Mouse (Mus musculus): ENCODE measurements around the gene Tnrc18.

Tnrc18 gene

DNA sequence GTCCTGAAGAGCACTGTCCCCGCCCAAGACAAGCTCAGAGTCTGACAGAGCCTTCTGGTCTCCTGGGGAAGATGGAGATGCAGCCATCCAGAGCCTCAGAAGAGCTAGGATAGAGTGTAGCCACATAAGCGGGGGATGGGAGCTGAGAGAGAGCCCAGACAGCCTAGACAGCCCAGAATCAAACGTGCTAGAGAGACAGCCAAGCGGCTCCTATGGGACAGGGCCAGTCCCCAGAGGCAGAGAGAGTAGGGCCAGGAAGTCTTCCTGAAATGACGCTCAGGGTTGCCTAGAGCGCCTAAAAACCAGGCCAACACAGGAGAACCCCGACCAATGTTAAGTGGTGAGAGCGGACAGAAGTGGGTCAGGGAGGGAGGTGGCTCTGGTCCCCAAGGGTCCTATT is 39.3 kb downstream of the Tnrc18 start:
- no peak for DNase-seq (ENCODE audit: low read depth, low spot score)

DNA sequence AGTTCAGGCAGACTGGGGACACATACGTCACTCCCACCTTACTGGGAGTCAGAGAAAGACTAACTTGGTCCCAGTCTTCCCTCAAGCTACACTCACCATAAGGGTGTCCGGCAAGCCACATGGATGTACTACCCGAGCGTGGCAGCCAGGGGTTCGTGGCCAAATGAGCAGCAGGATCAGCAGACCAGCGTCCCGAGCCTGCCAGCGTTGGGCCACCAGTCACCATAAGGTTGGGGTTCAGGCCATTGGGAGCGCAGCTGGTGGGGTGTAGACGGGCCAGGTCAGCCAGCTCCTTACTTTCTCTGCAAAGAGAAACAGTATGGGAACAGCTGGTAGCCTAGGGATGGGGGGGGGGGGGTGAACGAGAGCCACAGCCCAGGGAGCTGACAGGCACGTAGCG is 41.4 kb downstream of the Tnrc18 start:
- DNase-seq (ENCODE audit: low read depth, low spot score), result no peak

DNA sequence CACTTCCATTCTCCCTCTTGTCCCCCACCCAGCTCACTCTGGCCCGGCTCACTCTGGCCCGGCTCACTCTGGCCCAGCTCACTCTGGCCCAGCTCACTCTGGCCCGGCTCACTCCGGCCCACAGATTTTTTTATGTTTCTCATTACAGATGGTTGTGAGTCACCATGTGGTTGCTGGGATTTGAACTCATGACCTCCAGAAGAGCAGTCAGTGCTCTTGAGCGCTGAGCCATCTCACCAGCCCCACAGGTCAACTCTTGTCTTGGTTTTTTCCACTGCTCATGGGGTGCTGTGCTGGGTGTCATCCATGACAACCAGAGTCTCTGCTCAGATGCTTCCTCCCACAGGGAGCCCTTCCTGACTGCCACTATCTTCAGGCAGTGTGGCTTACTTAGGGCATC is 42.7 kb downstream of the Tnrc18 start:
- no peak for DNase-seq (ENCODE audit: low read depth, low spot score)

DNA sequence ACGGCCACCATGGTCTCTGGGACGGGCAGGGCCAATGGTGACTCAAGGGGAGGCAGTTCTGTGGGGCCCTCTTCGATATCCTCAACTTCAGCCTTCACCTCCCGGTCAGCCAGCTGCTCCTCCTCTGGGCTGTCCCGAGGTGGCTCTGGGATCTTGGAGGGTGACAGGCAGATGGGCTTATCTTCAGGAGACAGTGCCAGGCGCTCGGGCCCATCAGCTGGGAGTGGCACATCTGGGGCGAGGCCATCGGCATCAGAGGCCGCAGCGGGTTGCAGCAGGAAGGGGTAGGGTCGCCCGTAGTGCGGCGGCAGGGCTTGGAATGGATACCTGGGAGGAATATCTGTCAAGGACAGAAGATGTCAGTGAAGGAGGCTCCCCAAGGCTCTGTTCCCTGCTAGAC is 45.5 kb downstream of the Tnrc18 start:
- no peak for DNase-seq (ENCODE audit: low read depth, low spot score)

DNA sequence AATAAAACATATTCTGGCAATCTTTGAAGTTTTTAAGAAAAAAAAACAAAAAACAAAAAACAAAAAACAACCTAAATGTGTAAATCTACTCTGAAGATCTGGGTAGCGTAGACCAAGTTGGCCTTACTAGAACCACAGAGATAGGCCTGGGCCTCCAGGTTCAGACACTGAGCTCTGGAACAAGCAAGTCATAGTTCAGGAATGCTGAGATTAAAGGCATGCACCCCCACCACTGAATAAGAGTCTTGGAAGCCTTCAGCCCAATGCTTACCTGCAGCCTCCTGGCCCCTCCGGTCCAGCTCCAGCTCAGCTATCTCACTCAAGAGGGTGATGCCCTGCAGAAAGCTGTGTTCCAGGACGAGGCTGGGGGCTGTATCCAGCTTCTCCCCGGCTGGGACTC is 46.4 kb downstream of the Tnrc18 start:
- DNase-seq (ENCODE audit: low read depth, low spot score), result no peak

DNA sequence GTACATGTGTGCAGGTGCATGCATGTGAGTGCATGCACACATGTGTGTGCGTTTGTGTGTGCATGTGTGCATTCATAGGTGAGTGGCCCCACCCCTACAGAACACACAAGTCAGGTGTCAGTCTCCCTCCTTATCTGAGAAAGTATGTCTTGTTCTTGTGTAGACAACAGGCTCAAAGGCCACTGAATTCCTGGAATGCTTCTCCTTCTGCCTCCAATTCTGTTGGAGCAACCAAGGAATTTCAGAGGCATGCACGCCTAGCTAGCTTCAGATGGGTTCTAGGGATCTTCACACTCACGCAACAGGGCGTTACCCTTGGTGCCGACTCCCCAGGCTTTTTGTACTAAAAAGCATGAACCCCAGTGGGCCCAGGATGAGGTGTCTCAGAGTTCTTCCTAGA is 47.8 kb downstream of the Tnrc18 start:
- no peak for DNase-seq (ENCODE audit: low read depth, low spot score)

DNA sequence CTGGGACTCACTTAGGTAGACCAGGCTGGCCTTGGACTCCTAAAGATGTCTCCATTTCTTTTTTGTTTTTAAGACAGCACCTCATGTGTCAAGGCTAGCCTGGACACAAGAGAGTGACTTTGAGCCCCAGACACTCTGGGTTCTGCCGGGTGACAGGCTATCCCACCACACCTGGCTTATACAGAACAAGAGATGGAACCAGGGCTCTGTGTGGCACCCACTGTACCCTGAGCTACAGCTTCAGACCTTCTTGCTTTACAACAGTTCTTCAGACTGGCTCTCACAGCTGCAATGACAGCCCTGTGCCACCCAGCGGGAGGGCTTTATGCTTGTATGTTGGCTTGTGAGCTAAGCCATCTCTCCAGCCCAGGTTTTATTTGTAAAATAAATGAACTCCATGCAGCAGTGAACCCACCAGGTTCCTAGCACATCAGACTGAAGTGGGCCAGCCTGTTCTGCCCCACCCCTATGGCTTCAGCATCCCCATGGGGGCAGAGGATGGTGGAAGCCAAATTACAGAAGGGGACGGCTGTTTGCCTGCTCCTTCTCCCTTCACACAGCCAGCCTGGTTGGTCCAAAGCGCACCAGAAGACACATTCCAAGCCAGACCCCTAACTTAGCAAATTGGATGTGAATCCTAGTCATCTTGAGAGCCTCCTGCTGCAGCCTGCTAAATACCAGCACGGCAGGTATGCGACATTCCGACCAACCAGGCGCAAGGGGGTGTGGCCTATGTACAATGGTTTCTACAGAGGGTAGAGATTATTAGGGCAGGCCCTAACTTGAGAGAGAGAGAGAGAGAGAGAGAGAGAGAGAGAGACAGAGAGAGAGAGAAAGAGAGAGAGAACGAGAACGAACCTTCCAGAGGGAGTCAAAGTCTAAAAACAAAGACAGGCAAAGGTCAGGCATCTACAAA is 48.9 kb downstream of the Tnrc18 start:
- DNase-seq (ENCODE audit: low read depth, low spot score), result no peak

DNA sequence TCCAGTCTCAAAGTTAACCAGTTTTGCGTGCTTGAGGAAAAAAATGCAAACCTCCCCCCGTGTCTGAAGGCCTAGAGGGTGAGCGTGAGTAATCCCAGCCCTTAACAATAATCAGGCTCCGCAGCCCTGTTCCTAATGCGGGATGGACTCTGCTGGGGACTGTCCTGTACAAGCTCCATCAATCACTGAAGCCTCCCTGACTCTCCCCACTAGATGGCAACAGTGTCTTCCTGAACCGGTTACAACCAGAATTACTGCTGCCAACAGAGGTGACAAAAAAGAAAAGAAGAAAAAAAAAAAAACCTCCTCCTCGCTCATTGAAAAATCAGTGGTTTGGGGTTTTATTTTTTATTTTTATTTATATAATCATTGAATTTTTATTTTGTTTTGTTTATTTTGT is 49.5 kb downstream of the Tnrc18 start:
- DNase-seq (ENCODE audit: low read depth, low spot score), result peak; percentile 60

DNA sequence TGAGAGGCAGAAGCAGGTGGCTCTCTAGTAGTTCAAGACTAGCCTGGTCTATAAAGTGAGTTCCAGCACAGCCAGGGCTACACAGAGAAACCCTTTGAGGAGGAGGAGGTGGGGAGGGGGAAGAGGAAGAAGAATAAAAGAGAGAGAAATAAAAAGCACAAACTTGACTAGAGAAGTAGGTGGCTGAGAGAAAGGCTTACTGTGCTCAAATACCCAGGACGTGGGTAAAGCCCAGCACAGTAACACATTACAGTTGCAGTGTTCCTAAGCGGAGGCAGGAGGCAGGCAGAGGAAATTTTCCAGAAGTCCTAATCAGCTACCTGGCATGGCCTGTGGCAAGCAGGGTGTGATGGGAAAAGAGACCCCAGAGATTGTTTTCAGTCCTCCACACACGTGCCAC is 50.8 kb downstream of the Tnrc18 start:
- no peak for DNase-seq (ENCODE audit: low read depth, low spot score)

DNA sequence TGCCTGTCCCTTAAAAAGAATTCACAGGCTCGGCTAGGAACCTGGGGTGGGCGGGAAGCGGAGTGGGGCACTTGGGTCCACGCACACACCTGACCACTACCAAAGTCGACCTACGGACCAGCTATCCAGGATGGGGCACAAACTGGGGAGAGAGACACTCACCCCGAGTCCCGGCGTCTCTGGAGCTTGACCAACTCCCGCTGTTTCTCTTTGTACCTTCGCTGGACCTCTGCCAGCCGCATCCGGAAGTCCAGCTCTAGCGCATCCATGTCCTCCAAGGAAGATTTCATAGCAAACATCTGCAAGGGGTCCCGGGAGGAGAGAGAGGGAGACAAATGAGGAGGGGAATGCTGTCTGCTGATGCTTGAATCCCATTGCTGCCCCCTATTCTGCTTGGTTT is 52.6 kb downstream of the Tnrc18 start:
- no peak for DNase-seq (ENCODE audit: low read depth, low spot score)

DNA sequence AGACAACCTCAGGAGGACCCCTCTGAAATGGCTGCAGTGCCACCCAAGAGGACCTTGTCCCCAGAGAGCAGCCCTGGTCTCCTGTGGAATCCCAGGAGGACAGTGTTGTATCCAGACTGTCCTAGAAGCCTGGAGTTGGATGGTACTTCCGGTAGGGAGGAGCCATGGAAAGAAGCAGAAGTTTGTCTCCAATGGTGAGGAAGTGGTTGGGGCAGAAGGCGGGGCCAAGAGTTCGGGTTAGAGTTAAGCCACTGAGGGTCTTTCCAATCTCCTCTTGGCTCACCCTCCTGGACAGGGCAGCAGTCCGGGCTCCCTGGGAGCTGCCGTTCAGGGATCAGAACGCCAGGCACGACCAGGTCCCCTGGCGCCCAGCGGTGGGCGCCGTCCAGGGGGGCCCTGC is 53.2 kb downstream of the Tnrc18 start:
- DNase-seq (ENCODE audit: low read depth, low spot score), result no peak

DNA sequence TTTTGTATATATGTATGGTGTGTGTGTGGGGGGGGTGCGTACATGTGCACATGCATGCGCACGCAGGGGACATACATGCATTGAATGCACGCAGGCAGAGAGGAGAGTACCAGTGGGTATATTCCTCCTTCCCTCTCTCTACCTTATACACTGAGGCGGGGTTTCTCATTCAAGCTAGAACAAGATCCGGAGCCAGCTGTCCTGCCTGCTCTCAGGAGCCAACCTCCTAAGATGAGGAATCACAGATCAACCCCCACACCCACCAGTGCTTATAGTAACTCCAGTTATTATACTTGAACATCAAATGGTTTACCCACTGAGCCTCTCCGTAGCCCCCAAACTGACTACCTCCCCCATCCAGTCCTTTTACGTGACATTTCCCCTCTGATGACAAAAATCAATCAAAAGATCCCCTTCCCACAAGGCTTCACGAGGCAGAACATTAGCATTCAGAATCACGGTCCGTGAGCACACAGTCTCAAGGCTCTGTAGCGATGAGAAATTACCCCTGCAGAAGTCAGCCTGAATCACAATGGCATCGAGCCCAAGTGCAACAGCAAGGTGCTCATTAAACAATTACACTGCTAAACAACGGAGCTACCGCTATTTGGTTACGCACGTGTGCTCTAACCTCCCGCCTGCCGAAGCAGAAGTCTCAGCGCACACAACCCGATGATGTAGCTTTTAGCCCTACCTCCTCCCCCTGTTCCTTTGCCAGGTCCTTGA is 55.2 kb downstream of the Tnrc18 start:
- DNase-seq (ENCODE audit: low read depth, low spot score), result no peak

DNA sequence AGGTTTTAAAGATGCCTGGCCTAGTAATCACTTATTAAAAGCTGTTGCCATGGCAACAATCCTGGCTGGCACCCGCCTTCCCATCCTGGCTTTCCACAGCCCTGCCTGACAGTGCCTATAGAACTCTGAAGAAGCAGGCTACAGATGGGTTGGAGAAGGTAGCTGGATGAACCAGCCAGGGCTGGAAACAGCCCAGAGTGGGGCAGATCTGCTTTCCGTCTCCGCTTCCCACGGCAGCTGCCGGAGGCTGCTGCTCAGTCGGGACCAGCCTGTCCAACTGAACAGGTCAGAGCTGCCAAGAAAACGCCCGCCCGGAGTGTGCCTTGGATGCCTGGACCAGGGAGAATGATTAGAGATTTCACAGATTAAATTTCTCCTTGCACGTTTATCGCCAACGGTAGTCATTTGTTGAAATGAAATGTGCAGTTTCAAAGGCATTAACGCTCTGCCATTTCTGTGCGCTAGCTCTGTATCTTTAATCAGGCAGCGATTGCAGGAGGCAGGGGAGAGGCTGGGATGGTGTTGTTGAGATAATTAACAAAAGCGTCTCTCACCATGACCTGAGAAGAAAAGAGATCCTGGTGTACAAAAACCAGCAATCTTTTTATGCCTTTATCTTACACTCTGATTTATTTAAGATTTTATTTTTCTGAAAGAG is 56.0 kb downstream of the Tnrc18 start:
- no peak for DNase-seq (ENCODE audit: low read depth, low spot score)

DNA sequence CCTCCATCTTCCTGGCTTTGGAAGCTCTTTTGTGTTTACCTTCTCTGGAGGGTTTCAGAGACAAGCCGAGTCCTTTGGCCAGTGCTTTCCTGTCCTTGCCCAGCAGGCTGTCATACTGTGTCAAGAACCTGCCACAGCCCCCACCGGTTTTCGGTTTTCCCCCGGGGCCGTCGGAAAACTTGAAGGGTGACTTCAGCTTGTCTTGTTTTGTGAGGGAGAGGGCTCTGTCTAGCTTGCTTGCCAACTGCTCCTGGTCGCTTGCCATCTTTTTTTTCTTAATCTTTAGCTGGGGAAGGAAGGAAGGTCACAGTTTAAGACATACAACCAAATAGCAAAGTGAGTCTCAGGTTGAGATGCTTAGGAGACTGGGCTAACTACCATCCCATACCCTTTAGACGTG is 57.7 kb downstream of the Tnrc18 start:
- no peak for DNase-seq (ENCODE audit: low read depth, low spot score)

DNA sequence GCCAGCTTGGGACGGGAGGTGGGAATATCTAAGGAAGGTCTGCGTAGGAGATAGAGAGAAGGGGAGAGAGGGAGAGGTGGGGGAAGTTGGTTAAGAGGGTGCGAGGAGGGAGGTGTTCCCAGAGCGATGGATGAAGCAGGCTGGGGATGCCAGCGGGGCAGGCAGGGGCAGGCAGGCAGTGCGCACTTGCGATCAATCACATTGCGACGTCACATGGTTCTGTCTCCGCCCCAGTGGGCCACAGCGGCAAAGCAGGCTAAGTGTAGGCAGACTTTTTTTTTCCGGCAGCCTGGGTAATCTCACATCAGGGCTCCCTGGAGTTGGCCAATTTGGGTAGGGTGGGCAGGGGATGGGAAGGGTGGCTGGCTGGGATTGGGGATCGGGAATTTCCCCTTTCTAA is 65.2 kb downstream of the Tnrc18 start:
- DNase-seq (ENCODE audit: low read depth, low spot score), result no peak

DNA sequence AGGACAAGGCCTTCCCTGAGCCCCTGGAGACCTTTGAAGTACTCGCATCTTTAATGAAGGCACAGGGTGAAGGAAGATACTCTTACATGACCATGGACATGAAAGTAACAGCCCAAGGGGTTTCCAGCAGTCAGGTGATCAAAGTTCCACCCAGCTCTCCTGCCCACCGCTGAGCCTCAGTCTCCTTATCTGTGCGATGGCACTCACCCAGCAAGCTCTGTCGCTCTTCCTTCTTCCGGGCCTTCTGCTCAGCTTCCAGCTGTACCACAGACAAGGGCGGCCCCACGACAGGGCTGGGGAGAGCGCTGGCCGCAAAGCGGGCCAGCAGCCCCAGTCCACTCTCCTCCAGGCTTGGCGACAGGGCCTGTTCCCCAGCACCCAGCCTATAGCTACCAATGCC is 67.3 kb downstream of the Tnrc18 start:
- no peak for DNase-seq (ENCODE audit: low read depth, low spot score)

DNA sequence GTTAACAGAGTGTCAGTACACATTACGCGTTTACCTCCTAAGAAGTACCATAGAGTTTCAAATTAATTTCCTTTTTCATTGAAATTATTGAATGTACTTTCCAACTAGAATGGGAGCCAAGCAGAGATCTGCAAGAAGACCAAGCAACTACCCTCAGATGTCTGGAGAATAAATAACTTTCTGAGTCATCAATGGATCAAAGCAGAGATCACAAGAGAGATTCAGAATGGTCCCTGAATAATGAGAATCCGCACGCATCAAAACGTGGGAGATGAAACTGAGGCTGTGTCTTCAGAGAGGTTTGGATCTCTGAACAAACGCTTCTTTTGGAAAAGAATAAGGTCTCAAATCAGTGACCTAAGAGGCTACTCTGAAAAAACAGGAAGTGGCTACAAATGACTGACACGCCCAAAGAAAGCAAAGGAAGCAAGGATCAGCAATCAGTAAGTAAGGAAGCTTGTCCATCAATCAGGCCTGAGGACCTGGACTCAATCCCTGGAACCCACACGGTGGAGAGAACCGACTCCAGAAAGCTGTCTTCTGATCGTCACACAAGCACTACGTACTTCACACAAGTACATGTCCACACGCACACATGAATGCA is 70.3 kb downstream of the Tnrc18 start:
- no peak for DNase-seq (ENCODE audit: low read depth, low spot score)

DNA sequence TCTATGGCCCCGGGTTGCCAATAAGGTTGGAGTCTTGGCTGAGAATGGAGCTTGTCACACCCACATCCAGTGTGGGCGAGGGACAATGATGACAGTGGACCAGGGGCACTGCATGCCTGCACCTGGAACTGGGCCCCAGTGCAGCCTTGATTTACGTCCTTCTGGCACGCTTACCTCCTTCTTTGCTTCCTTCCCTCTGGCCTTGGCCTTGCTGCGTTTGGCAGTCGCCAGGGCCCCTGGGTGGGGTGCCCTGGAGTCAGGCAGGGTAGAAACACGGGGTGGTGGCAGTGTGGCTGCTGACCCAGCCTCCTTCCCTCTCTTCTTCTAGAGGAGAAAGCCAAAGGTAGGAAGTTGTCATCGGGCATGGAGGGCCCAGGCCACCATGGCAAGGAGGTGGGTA is 77.5 kb downstream of the Tnrc18 start:
- DNase-seq (ENCODE audit: low read depth, low spot score), result no peak

DNA sequence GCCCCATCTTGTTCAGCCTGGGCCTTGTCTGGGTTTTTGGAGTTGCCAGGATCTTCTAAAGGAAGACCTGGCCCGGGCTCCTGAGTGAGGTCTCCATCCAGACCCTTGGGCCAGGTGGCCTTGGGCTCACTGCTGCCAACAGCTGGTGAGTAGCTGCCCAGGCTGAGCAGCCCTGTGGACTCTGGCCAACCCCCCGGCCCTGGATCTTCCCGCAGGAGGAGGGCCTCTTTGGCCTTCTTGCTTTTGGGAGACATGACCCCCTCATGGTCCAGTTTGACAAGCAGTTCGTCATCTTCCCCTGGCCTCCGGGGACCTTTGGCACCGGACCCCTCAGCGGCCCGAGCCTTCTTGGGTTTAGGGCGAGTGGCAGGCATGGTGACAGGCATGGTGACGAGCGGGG is 85.5 kb downstream of the Tnrc18 start:
- no peak for DNase-seq (ENCODE audit: low read depth, low spot score)

DNA sequence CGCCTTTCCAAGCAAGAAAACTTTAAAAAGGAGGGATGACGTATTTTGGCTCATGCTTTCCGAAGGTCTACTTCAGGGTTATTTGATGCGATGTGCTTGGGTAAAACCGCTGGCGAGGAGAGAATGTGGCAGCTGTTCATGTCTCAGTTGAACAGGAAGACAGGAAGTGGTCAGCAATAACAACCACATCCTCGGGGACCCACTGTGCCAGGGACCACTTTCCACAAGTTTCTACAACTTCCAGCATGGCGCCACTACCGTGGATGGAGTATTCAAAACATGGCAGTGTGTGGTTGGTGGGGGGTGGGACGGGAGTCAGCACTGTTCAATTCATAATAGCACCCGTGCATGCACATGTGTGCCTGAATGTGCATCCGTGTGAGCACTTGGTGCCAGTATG is 87.2 kb downstream of the Tnrc18 start:
- DNase-seq (ENCODE audit: low read depth, low spot score), result no peak

DNA sequence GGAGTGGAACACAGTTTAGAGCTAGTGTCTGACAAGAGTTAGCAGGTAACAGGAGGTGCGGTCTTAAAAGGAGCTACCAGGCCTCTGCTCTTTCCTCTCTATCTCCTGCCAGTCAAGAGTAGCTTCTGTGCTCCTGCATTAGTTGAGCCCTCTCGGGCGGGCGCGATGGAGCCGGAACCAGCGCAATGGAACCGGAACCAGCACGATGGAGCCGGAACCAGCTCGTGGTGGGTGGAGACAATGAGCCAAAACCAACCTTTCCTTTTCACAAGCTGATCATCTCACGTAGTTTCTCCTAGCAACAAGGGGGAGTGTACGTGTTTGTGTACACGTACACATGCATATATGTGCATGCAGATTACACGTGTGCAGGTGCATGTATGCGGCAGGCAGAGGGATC is 89.2 kb downstream of the Tnrc18 start:
- no peak for DNase-seq (ENCODE audit: low read depth, low spot score)

DNA sequence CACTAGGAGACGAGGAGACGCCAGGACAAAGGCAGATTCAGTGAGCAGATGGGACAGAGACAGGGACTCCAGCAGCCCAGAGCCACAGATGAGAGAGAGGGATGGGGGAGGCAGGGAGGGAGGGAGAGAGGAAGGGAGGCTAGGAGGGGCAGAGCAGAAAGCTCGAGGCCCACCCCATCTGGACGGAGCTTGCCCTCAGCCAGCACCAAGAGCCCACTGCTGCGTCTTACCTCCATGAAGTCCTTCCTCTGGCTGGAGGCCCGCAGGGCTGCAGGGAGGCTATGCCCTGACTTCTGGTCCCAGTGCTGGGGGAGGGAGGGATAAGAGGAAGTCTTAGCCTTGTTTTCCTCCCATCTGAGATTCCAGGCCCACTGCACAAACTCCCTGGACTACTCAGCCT is 90.7 kb downstream of the Tnrc18 start:
- no peak for DNase-seq (ENCODE audit: low read depth, low spot score)

Data from retina, adult 2 months (tissue).